Mouse (Mus musculus) thymus, postnatal 25 days (tissue): ENCODE results near the gene Pea15a.
"Not testable (repeated sequence)": the region's sequence is repeated elsewhere in the genome, so short reads cannot be mapped to it uniquely, and the experiment has no call there.

Source experiments
- DNase-seq: peaks from one replicate; pipeline ENCODE4 v3.0.0; 2022

The Pea15a gene

GRCm38 (mm10) chr1:172206141-172206917, at the start of gene Pea15a:
Gene Pea15a, minus strand, starts transcription at chr1:172206804.
- peak; percentile 74 for DNase-seq

GRCm38 (mm10) chr1:172247679-172248078, 41.1 kb upstream of the Pea15a start:
- peak; percentile 68 for DNase-seq

GRCm38 (mm10) chr1:172247216-172247615, 40.6 kb upstream of the Pea15a start:
- no peak for DNase-seq

GRCm38 (mm10) chr1:172244645-172245044, 38.0 kb upstream of the Pea15a start:
- DNase-seq: not testable (repeated sequence)

GRCm38 (mm10) chr1:172243547-172244205, 37.1 kb upstream of the Pea15a start:
- DNase-seq: no peak

GRCm38 (mm10) chr1:172242401-172242800, 35.8 kb upstream of the Pea15a start:
- DNase-seq: no peak

GRCm38 (mm10) chr1:172240945-172241708, 34.5 kb upstream of the Pea15a start:
- no peak for DNase-seq

GRCm38 (mm10) chr1:172229215-172229614, 22.6 kb upstream of the Pea15a start:
- no peak for DNase-seq

- no peak for DNase-seq
These were observed 21.6 kb upstream of the Pea15a start for GRCm38 (mm10) chr1:172228209-172228608.

- no peak for DNase-seq
These were observed 14.9 kb upstream of the Pea15a start for GRCm38 (mm10) chr1:172221297-172222063.

- no peak for DNase-seq
These were observed 13.8 kb upstream of the Pea15a start for GRCm38 (mm10) chr1:172220414-172220813.

- no peak for DNase-seq
These were observed 13.1 kb upstream of the Pea15a start, which contains the start of gene Casq1 for GRCm38 (mm10) chr1:172219451-172220406. Gene Casq1, minus strand, starts transcription at chr1:172219868.

- no peak for DNase-seq
These were observed 11.7 kb upstream of the Pea15a start for GRCm38 (mm10) chr1:172218164-172218910.

- peak; percentile 96 for DNase-seq
These were observed 10.5 kb upstream of the Pea15a start for GRCm38 (mm10) chr1:172217148-172217547.

GRCm38 (mm10) chr1:172214748-172215147, 8.1 kb upstream of the Pea15a start:
- DNase-seq: no peak

GRCm38 (mm10) chr1:172213771-172214170, 7.2 kb upstream of the Pea15a start:
- no peak for DNase-seq

GRCm38 (mm10) chr1:172212776-172213175, 6.2 kb upstream of the Pea15a start:
- no peak for DNase-seq

GRCm38 (mm10) chr1:172207111-172207584, 544 bp upstream of the Pea15a start:
- DNase-seq: no peak

GRCm38 (mm10) chr1:172205741-172206087, 890 bp downstream of the Pea15a start:
- no peak for DNase-seq
